Mouse (Mus musculus) small intestine, adult 2 months (tissue): Measurements from ENCODE around the gene Dbh. TPM values are rescaled to one million over a fixed set of nuclear protein-coding genes. Genes with fewer than 3 reads are reported as not detected.

Experiments
- H3K27ac ChIP-seq: fragments of 200-500 bp; 2 replicates; pipeline ENCODE4 v1.5.1; 2012; ENCODE audit warnings: low read depth, low read length, control low read depth, inconsistent platforms; ENCODE audit not compliant: insufficient read depth
- H3K27me3 ChIP-seq: fragments of 200-500 bp; 2 replicates; pipeline ENCODE4 v1.6.1; 2012; ENCODE audit warnings: mild to moderate bottlenecking, moderate library complexity, low read length, inconsistent platforms; ENCODE audit not compliant: control insufficient read depth, insufficient read depth
- H3K36me3 ChIP-seq: fragments of 200-500 bp; 2 replicates; pipeline ENCODE4 v1.6.1; 2012; ENCODE audit warnings: mild to moderate bottlenecking, low read length, control low read depth, inconsistent platforms; ENCODE audit not compliant: control insufficient read depth, insufficient read depth
- H3K4me1 ChIP-seq: fragments of 200-500 bp; 2 replicates; pipeline ENCODE4 v1.6.1; 2012; ENCODE audit warnings: low read length, inconsistent platforms, mixed read lengths; ENCODE audit not compliant: control insufficient read depth, insufficient read depth, insufficient read length
- H3K4me3 ChIP-seq: fragments of 200-500 bp; 2 replicates; pipeline ENCODE4 v1.5.1; 2012; ENCODE audit warnings: low read depth, mild to moderate bottlenecking, control low read depth, inconsistent platforms, low read length, moderate library complexity
- CTCF ChIP-seq: fragments of 200-500 bp; IDR thresholded peaks from 2 replicates; pipeline ENCODE4 v1.5.1; 2012; ENCODE audit warnings: low read depth, mild to moderate bottlenecking, control low read depth, inconsistent platforms, low read length, moderate library complexity, mixed read lengths; ENCODE audit not compliant: insufficient replicate concordance, insufficient read length; ENCODE audit errors: extremely low read depth
- POLR2A ChIP-seq: fragments of 200-500 bp; IDR thresholded peaks from 2 replicates; pipeline ENCODE4 v1.6.1; 2012; ENCODE audit warnings: low read depth, mild to moderate bottlenecking, control low read depth, inconsistent platforms, low read length, moderate library complexity
- WGBS: fragments of 180-500 bp; shearing (Covaris S2); methylation state at CpG from one replicate; pipeline ENCODE4 v1.1.7; 2018; 5-methylcytosine and 5-hydroxymethylcytosine counted together
- polyA plus RNA-seq: library from polyadenylated mRNA; depleted of rRNA; stranded (reverse); fragments of >200 nt; gene quantifications from 2 replicates; pipeline ENCODE4 v1.2.3, GENCODE M21; 2012

Gene Dbh
- polyA plus RNA-seq, 1 experiment: 4.0 TPM

DNA sequence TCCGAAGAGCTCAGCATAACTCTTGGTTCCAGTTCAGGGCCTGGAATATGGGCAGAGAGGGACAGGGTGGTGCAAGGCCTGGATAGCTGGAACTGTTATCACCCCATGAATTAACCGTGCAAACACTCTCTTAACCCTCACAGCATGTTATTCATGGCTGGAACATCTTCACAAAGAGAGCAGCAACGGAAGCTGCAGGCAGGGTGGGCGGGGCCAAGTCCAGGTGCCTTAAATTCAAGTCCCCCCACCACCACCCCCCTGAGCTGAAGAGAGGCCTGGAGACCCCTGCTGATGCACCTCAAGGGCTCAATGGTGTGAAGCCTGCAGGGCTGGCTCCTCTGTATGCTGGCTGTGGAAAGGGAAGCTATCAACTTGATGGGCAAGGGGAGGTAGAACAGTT lies 38.5 kb upstream of the Dbh start:
- H3K36me3 ChIP-seq: no peaks in the 10 kb centered on the region
- no peak for TF ChIP-seq POLR2A
- TF ChIP-seq CTCF: no peak
- 50% methylated on average over 4 of the region's 4 CpGs for WGBS
- no peaks in the 10 kb centered on the region for H3K27me3 ChIP-seq
- no peak overlapping the region for H3K4me3 ChIP-seq
- H3K27ac ChIP-seq: no peak overlapping the region
- no peaks in the 10 kb centered on the region for H3K4me1 ChIP-seq

- H3K4me1 ChIP-seq: no peaks in the 10 kb centered on the region
- H3K4me3 ChIP-seq: no peak overlapping the region
- TF ChIP-seq CTCF (no peak), POLR2A (no peak)
- WGBS: 51% methylated on average over 3 of the region's 3 CpGs
- no peaks in the 10 kb centered on the region for H3K36me3 ChIP-seq
- H3K27me3 ChIP-seq: no peaks in the 10 kb centered on the region
- H3K27ac ChIP-seq: no peak overlapping the region
Observed at GRCm38 (mm10) chr2:27128990-27129389, 36.0 kb upstream of the Dbh start.

- WGBS: 76% methylated on average over 5 of the region's 5 CpGs
- Histone ChIP-seq H3K27me3 (no peaks in the 10 kb centered on the region), H3K27ac (no peak overlapping the region), H3K36me3 (no peaks in the 10 kb centered on the region), H3K4me1 (no peaks in the 10 kb centered on the region), H3K4me3 (no peak overlapping the region)
- no peak for TF ChIP-seq CTCF
- TF ChIP-seq POLR2A: no peak
Observed at GRCm38 (mm10) chr2:27135935-27136334, 29.1 kb upstream of the Dbh start.

GRCm38 (mm10) chr2:27136336-27136735 lies 28.7 kb upstream of the Dbh start:
- Histone ChIP-seq H3K4me3 (no peak overlapping the region), H3K36me3 (no peaks in the 10 kb centered on the region), H3K27me3 (no peaks in the 10 kb centered on the region), H3K27ac (no peak overlapping the region), H3K4me1 (no peaks in the 10 kb centered on the region)
- 54% methylated on average over 3 of the region's 3 CpGs for WGBS
- TF ChIP-seq CTCF: no peak
- no peak for TF ChIP-seq POLR2A

GRCm38 (mm10) chr2:27136789-27137188 lies 28.2 kb upstream of the Dbh start:
- TF ChIP-seq CTCF (no peak), POLR2A (no peak)
- Histone ChIP-seq H3K27ac (no peak overlapping the region), H3K4me3 (no peak overlapping the region), H3K27me3 (no peaks in the 10 kb centered on the region), H3K4me1 (no peaks in the 10 kb centered on the region), H3K36me3 (no peaks in the 10 kb centered on the region)
- 66% methylated on average over 1 of the region's 1 CpGs for WGBS

DNA sequence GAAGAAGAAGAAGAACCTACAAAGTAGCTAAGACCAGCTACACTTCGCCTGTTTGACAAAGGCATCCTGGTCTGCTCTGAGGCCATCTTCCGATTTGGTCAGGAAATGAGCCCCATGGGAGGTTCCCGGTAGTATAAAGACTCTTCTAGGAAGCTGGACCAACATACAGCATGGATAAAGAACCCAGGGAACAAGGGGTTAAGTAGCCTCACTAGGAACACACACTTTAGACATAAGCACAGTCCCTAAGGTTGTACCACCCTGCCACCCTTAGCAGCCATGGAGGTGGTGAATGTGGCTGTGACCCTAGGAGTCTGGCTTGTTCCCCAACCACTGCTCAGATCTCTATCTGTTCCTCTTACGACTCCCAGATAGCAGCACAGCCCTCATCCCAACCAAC lies 26.7 kb upstream of the Dbh start:
- WGBS: 46% methylated on average over 4 of the region's 4 CpGs
- Histone ChIP-seq H3K4me1 (no peaks in the 10 kb centered on the region), H3K27ac (no peak overlapping the region), H3K36me3 (no peaks in the 10 kb centered on the region), H3K4me3 (no peak overlapping the region), H3K27me3 (no peaks in the 10 kb centered on the region)
- TF ChIP-seq CTCF (no peak), POLR2A (no peak)

GRCm38 (mm10) chr2:27141950-27142693 lies 22.9 kb upstream of the Dbh start, which contains the start of gene Fam163b:
Gene Fam163b, minus strand, starts transcription at chr2:27142491.
- no peak within 1 kb of the TSS for H3K27ac ChIP-seq
- H3K4me3 ChIP-seq: no peak within 1 kb of the TSS
- no peaks in the 10 kb centered on the region for H3K36me3 ChIP-seq

More at GRCm38 (mm10) chr2:27141950-27142693, 22.9 kb upstream of the Dbh start, which contains the start of gene Fam163b:
- 3% methylated on average over 62 of the region's 62 CpGs for WGBS
- Histone ChIP-seq H3K27me3 (no peaks in the 10 kb centered on the region), H3K4me1 (no peaks in the 10 kb centered on the region)
- no peak for TF ChIP-seq POLR2A
- no peak for TF ChIP-seq CTCF
